Mouse (Mus musculus): ENCODE measurements around the gene Stx5a.

DNA sequence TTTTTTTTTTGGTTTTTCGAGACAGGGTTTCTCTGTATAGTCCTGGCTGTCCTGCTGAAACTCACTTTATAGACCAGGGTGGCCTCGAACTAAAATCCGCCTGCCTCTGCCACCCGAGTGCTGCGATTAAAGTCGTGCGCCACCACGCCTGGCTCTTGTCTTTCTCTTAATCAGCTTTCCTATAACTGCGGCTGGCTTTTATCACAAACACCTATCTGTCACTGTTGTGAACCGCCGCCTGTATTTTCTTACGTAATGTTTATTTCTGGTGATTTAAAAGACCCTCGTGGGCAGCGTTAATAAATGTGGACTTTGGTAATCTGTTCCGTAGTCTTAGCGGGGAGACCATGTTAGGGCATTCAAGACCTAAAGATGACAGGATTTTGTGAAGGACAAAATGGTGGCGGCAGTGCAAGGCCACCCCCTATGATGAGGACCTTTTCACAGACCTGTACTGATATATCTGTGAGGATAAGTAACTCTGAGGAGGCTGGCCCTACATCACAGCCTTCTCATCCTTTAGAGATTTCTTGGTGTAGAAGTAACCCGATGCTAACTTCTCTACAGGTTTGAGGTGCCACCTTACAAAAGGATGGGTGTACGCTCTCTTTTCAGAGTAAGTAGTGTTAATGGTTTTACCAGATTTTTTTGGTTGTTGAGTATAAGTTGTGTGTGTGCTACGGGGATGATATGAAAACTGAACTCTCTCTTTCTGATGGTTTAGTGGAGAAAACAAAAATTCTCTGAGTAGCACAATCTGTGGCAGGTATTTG, 17.5 kb upstream of the Stx5a start:
- TF ChIP-seq CTCF (IDR thresholded peaks at IDR 0.05) (no peak), EP300 (IDR thresholded peaks at IDR 0.05; ENCODE audit: insufficient read depth, low read depth, low read length) (no peak), POLR2A (IDR thresholded peaks at IDR 0.05; ENCODE audit: insufficient read depth, low read depth, low read length) (no peak)
